Mouse (Mus musculus): Measurements from ENCODE around the gene Clybl. TPM values are rescaled to one million over a fixed set of nuclear protein-coding genes. Genes with fewer than 3 reads are reported as not detected.

Clybl gene
- polyA plus RNA-seq, 1 experiment from 2014 or later: 28.8 TPM

DNA sequence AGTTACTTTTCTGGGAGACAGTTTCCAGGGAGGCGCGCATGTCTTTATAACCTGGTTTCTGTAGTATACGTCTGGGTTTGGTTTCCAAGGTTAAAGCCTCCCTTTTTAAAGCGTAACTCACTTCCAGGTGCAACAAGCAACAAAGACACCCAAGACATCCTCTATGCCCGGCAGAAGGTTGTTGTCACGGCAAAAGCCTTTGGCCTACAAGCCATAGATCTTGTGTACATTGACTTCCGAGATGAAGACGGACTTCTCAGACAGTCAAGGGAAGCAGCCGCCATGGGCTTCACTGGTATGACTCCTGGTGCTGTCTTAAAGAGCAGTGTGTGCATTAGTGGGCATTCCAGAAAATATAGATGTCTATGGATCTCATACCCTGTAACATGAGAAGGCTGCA lies 197.6 kb downstream of the Clybl start:
- Histone ChIP-seq H3K9me3 (ENCODE audit: control insufficient read depth, low read length) (no peaks in the 10 kb centered on the region), H3K4me3 (ENCODE audit: low read depth, low read length) (no peak overlapping the region), H3K9ac (ENCODE audit: low read length) (no peak overlapping the region), H3K27ac (replicated peaks) (no peak overlapping the region), H3K4me1 (replicated peaks; ENCODE audit: control insufficient read depth, insufficient read depth) (no peaks in the 10 kb centered on the region), H3K4me2 (replicated peaks; ENCODE audit: low read depth) (no peak overlapping the region), H3K36me3 (ENCODE audit: control insufficient read depth, insufficient read depth, low read length) (no peaks in the 10 kb centered on the region), H3K27me3 (ENCODE audit: control insufficient read depth, insufficient read depth, low read length) (no peaks in the 10 kb centered on the region)
- 83% methylated on average over 9 of the region's 9 CpGs for WGBS
- DNase-seq (ENCODE audit: low spot score) (no peak), ATAC-seq (ENCODE audit: low FRiP score, low TSS enrichment) (no peak)
- TF ChIP-seq CTCF (IDR thresholded peaks at IDR 0.05; ENCODE audit: low read depth) (no peak), EP300 (optimal IDR thresholded peaks at IDR 0.05) (no peak)

DNA sequence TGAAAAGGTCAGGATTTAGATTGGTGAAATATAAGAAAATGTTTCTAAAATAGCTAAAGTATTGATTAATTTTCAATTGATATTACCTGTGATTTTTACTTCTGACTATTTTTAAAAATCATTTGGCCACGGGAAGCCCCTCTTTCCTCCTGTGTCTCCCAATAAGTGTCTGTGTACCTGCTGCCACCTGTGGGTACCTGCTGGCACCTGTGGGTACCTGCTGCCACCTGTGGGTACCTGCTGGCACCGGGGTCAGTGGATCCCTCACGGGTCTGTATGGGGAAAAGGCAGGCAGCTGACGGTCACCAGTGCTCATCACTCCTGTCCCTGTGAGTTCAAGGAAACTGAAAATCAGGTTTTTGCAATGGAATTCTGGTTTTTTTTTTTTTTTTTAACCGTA lies 198.5 kb downstream of the Clybl start:
- no peak overlapping the region for H3K4me2 ChIP-seq (replicated peaks; ENCODE audit: low read depth)
- H3K4me3 ChIP-seq (ENCODE audit: low read depth, low read length): no peak overlapping the region
- H3K4me1 ChIP-seq (replicated peaks; ENCODE audit: control insufficient read depth, insufficient read depth): no peaks in the 10 kb centered on the region
- no peaks in the 10 kb centered on the region for H3K36me3 ChIP-seq (ENCODE audit: control insufficient read depth, insufficient read depth, low read length)
- no peaks in the 10 kb centered on the region for H3K9me3 ChIP-seq (ENCODE audit: control insufficient read depth, low read length)
- no peaks in the 10 kb centered on the region for H3K27me3 ChIP-seq (ENCODE audit: control insufficient read depth, insufficient read depth, low read length)
- no peak for ATAC-seq (ENCODE audit: low FRiP score, low TSS enrichment)
- WGBS: 81% methylated on average over 5 of the region's 5 CpGs
- H3K27ac ChIP-seq (replicated peaks): no peak overlapping the region
- H3K9ac ChIP-seq (ENCODE audit: low read length): no peak overlapping the region
- TF ChIP-seq CTCF (IDR thresholded peaks at IDR 0.05; ENCODE audit: low read depth) (peak; percentile 4; the same call in 1 of the 2 replicates), EP300 (optimal IDR thresholded peaks at IDR 0.05) (no peak)
- DNase-seq (ENCODE audit: low spot score): peak; percentile 7

DNA sequence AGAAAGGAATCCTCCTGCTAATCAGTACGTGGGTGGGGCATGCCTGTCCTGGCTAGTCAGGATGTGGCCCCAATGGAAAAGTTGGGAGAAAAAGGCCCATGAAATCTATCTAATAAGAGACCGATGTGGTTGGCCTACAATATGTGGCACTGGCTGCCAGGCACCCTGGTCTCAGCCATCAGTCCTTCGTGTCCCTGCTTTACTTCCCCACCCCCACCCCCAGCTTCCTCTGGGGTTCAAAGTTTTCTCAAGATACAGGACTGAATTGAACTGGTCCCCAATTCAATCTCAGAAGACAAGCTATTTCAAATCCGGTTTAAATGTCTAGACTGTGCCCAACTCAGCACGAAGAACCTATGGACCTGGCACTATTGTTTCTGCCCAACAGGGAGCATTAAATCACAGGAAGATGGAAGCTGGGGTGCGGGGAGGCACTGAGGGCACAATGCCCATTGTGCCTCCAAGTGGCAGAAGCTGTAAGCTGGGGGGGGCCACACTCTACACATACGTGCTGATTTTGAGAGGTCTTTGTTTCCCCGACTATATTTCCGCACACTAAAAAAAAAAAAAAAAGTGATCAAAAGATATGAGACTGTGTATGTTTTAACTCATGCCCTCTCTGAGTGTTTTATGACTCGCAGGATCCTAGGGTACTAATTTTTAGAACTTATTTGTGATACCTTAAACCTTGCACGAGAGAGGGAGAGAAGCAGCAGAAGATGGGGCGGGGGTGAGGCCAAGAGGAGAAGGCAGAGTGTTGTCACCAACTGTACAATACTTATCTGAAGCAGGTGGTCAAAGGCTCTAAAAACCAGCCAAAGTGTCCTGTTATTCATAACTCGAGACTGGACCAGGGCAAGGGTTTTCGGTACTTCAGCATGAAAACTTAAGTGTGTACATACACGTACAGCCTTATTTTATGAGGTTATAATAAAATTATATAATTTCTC lies 199.7 kb downstream of the Clybl start:
- Histone ChIP-seq H3K27me3 (ENCODE audit: control insufficient read depth, insufficient read depth, low read length) (no peaks in the 10 kb centered on the region), H3K36me3 (ENCODE audit: control insufficient read depth, insufficient read depth, low read length) (no peaks in the 10 kb centered on the region), H3K27ac (replicated peaks) (no peak overlapping the region), H3K4me1 (replicated peaks; ENCODE audit: control insufficient read depth, insufficient read depth) (no peaks in the 10 kb centered on the region), H3K9me3 (ENCODE audit: control insufficient read depth, low read length) (no peaks in the 10 kb centered on the region), H3K4me2 (replicated peaks; ENCODE audit: low read depth) (no peak overlapping the region), H3K4me3 (ENCODE audit: low read depth, low read length) (no peak overlapping the region), H3K9ac (ENCODE audit: low read length) (no peak overlapping the region)
- DNase-seq (ENCODE audit: low spot score): peak; percentile 7
- TF ChIP-seq EP300 (optimal IDR thresholded peaks at IDR 0.05) (no peak), CTCF (IDR thresholded peaks at IDR 0.05; ENCODE audit: low read depth) (no peak)
- 75% methylated on average over 15 of the region's 15 CpGs for WGBS
- no peak for ATAC-seq (ENCODE audit: low FRiP score, low TSS enrichment)

DNA sequence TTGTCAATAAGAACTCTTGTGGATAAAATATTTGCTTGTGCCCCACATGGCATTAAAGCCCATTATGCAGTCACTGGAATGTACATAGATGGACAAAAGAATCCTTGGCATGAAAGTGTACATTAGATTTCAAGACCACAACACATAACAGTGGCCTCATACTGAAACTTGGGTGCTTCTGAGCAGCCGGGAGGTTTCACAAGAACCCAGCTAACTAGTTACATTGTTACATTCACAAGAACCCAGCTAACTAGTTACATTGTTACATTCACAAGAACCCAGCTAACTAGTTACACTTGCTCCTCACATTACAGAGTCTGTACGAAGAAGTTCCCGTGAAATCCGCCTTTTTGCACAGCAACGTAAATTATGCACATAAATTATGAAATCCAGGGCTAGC lies 200.8 kb downstream of the Clybl start:
- Histone ChIP-seq H3K4me3 (ENCODE audit: low read depth, low read length) (no peak overlapping the region), H3K4me1 (replicated peaks; ENCODE audit: control insufficient read depth, insufficient read depth) (no peaks in the 10 kb centered on the region), H3K9me3 (ENCODE audit: control insufficient read depth, low read length) (no peaks in the 10 kb centered on the region), H3K36me3 (ENCODE audit: control insufficient read depth, insufficient read depth, low read length) (no peaks in the 10 kb centered on the region), H3K27ac (replicated peaks) (no peak overlapping the region), H3K27me3 (ENCODE audit: control insufficient read depth, insufficient read depth, low read length) (no peaks in the 10 kb centered on the region), H3K4me2 (replicated peaks; ENCODE audit: low read depth) (no peak overlapping the region), H3K9ac (ENCODE audit: low read length) (no peak overlapping the region)
- DNase-seq (ENCODE audit: low spot score) (no peak), ATAC-seq (ENCODE audit: low FRiP score, low TSS enrichment) (no peak)
- 84% methylated on average over 5 of the region's 5 CpGs for WGBS
- no peak for TF ChIP-seq CTCF (IDR thresholded peaks at IDR 0.05; ENCODE audit: low read depth)

DNA sequence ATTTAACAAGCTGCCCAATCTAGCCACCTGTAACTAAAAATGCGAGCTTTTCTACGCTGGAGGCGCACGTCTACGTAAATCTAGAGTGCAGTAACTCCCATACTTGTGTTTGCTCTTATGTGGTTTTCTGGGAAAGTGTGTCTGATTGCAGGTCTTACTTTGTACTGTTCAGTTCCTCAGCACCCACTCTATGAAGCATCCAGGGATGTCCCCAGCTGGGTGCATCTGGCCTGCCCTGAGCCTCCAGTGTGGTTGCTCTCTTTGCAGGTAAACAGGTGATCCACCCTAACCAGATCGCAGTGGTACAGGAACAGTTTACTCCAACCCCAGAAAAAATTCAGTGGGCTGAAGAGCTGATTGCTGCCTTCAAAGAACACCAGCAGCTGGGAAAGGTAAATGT lies 202.4 kb downstream of the Clybl start:
- no peaks in the 10 kb centered on the region for H3K4me1 ChIP-seq (replicated peaks; ENCODE audit: control insufficient read depth, insufficient read depth)
- no peaks in the 10 kb centered on the region for H3K36me3 ChIP-seq (ENCODE audit: control insufficient read depth, insufficient read depth, low read length)
- no peak overlapping the region for H3K4me3 ChIP-seq (ENCODE audit: low read depth, low read length)
- no peak overlapping the region for H3K4me2 ChIP-seq (replicated peaks; ENCODE audit: low read depth)
- TF ChIP-seq CTCF (IDR thresholded peaks at IDR 0.05; ENCODE audit: low read depth): no peak
- no peak for TF ChIP-seq EP300 (optimal IDR thresholded peaks at IDR 0.05)
- H3K27ac ChIP-seq (replicated peaks): no peak overlapping the region
- no peak overlapping the region for H3K9ac ChIP-seq (ENCODE audit: low read length)
- H3K27me3 ChIP-seq (ENCODE audit: control insufficient read depth, insufficient read depth, low read length): no peaks in the 10 kb centered on the region
- WGBS: 86% methylated on average over 6 of the region's 6 CpGs
- DNase-seq (ENCODE audit: low spot score) (no peak), ATAC-seq (ENCODE audit: low FRiP score, low TSS enrichment) (no peak)
- no peaks in the 10 kb centered on the region for H3K9me3 ChIP-seq (ENCODE audit: control insufficient read depth, low read length)

Measured in stomach, postnatal 0 days (tissue).